Mouse (Mus musculus): Measurements from ENCODE around the gene Inca1. TPM values are rescaled to one million over a fixed set of nuclear protein-coding genes. Genes with fewer than 3 reads are reported as not detected.

Inca1 gene
- polyA plus RNA-seq, 1 experiment from 2014 or later: 1.6 TPM

DNA sequence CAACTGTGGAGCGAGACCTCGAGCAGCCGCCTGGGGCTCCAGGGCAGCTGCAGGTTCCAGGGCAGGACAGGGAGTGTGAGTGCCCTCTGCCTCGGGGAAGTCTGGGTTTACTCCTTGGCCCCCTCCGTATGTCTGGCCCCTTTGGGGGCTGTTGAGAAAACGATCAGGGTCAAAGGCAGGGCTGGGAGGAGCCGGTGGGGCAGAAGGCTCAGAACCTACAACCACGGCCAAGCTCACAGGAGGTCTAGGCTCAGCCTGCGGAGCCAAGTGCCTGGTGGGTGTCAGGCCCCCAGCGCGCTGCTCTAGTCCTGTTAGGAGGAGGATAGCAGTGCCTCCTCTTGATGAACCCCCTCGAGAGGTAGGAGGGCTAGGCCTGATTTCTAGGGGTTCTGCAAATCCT is 18.8 kb downstream of the Inca1 start:
- Histone ChIP-seq H3K27ac (ENCODE audit: low read depth) (no peak overlapping the region), H3K27me3 (replicated peaks; ENCODE audit: control insufficient read depth, insufficient read depth, low read length) (no peaks in the 10 kb centered on the region), H3K36me3 (ENCODE audit: control insufficient read depth, insufficient read depth, low read length) (peaks cover 60% of the 10 kb centered on the region), H3K4me3 (ENCODE audit: low read depth, low read length) (no peak overlapping the region), H3K9me3 (ENCODE audit: control insufficient read depth, low read length) (no peaks in the 10 kb centered on the region), H3K4me2 (ENCODE audit: low read length) (no peak overlapping the region), H3K4me1 (replicated peaks; ENCODE audit: control insufficient read depth, insufficient read depth, low read length) (peaks cover under 1% of the 10 kb centered on the region; the same call in 1 of the 2 replicates), H3K9ac (ENCODE audit: low read length) (no peak overlapping the region)
- ATAC-seq (replicated peaks; ENCODE audit: low FRiP score, low TSS enrichment, low read depth) (no peak), DNase-seq (ENCODE audit: low spot score) (no peak)
- 62% methylated on average over 12 of the region's 12 CpGs for WGBS

DNA sequence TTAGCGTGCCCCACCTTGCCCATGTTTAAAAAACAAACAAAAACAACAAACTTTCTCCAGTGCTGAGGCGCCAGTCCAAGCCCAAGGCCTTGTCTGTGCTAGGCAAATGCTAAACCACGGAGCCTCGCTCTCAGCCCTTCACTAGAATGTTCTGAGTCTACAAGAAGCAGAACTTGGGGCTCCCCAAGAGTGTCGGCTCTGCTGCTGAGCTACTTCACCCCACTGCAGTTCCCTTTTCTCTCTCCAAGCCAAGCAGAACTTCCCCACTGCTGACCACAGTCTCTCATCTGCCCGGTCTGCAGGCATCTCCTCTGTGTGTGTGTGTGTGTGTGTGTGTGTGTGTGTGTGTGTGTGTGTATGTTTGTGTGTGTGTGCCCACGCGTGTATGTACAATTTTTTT is 20.1 kb downstream of the Inca1 start:
- WGBS: 88% methylated on average over 8 of the region's 8 CpGs
- Histone ChIP-seq H3K4me2 (ENCODE audit: low read length) (no peak overlapping the region), H3K27ac (ENCODE audit: low read depth) (no peak overlapping the region), H3K27me3 (replicated peaks; ENCODE audit: control insufficient read depth, insufficient read depth, low read length) (no peaks in the 10 kb centered on the region), H3K9me3 (ENCODE audit: control insufficient read depth, low read length) (no peaks in the 10 kb centered on the region), H3K36me3 (ENCODE audit: control insufficient read depth, insufficient read depth, low read length) (peaks cover 66% of the 10 kb centered on the region), H3K4me1 (replicated peaks; ENCODE audit: control insufficient read depth, insufficient read depth, low read length) (no peaks in the 10 kb centered on the region; the same call in 1 of the 2 replicates), H3K9ac (ENCODE audit: low read length) (no peak overlapping the region), H3K4me3 (ENCODE audit: low read depth, low read length) (no peak overlapping the region)
- DNase-seq (ENCODE audit: low spot score) (no peak), ATAC-seq (replicated peaks; ENCODE audit: low FRiP score, low TSS enrichment, low read depth) (no peak)

GRCm38 (mm10) chr11:70679361-70679760 is 20.6 kb downstream of the Inca1 start:
- no peak for ATAC-seq (replicated peaks; ENCODE audit: low FRiP score, low TSS enrichment, low read depth)
- Histone ChIP-seq H3K9me3 (ENCODE audit: control insufficient read depth, low read length) (no peaks in the 10 kb centered on the region), H3K4me2 (ENCODE audit: low read length) (no peak overlapping the region), H3K36me3 (ENCODE audit: control insufficient read depth, insufficient read depth, low read length) (peaks cover 63% of the 10 kb centered on the region), H3K27ac (ENCODE audit: low read depth) (no peak overlapping the region), H3K4me3 (ENCODE audit: low read depth, low read length) (no peak overlapping the region), H3K9ac (ENCODE audit: low read length) (no peak overlapping the region), H3K27me3 (replicated peaks; ENCODE audit: control insufficient read depth, insufficient read depth, low read length) (no peaks in the 10 kb centered on the region), H3K4me1 (replicated peaks; ENCODE audit: control insufficient read depth, insufficient read depth, low read length) (no peaks in the 10 kb centered on the region; the same call in 1 of the 2 replicates)
- 94% methylated on average over 8 of the region's 8 CpGs for WGBS
- DNase-seq (ENCODE audit: low spot score): no peak

GRCm38 (mm10) chr11:70678576-70678975 is 21.4 kb downstream of the Inca1 start:
- H3K4me1 ChIP-seq (replicated peaks; ENCODE audit: control insufficient read depth, insufficient read depth, low read length): no peaks in the 10 kb centered on the region; the same call in 1 of the 2 replicates
- H3K4me3 ChIP-seq (ENCODE audit: low read depth, low read length): no peak overlapping the region
- peaks cover 61% of the 10 kb centered on the region for H3K36me3 ChIP-seq (ENCODE audit: control insufficient read depth, insufficient read depth, low read length)
- H3K27me3 ChIP-seq (replicated peaks; ENCODE audit: control insufficient read depth, insufficient read depth, low read length): no peaks in the 10 kb centered on the region
- no peaks in the 10 kb centered on the region for H3K9me3 ChIP-seq (ENCODE audit: control insufficient read depth, low read length)
- H3K4me2 ChIP-seq (ENCODE audit: low read length): no peak overlapping the region
- no peak for DNase-seq (ENCODE audit: low spot score)
- WGBS: 66% methylated on average over 2 of the region's 2 CpGs
- no peak for ATAC-seq (replicated peaks; ENCODE audit: low FRiP score, low TSS enrichment, low read depth)
- H3K27ac ChIP-seq (ENCODE audit: low read depth): no peak overlapping the region
- no peak overlapping the region for H3K9ac ChIP-seq (ENCODE audit: low read length)

DNA sequence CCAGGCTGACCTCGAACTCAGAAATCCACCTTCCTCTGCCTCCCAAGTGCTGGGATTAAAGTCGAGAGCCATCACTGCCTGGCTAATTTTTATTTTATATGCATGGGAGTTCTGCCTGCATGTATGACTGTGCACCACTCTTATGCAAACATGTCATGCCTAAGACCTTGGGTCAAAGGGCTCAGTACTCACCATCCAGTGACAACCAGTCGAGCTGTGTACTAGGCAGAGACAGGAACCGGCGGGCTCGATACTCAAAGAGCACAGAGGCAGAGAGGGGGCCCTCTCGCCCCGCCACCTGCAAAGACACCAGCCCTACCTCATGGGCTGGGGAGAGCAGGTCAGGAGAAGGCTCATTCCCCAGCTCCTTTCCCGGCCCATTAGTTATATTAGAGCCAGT is 21.9 kb downstream of the Inca1 start:
- no peaks in the 10 kb centered on the region for H3K9me3 ChIP-seq (ENCODE audit: control insufficient read depth, low read length)
- H3K27me3 ChIP-seq (replicated peaks; ENCODE audit: control insufficient read depth, insufficient read depth, low read length): no peaks in the 10 kb centered on the region
- H3K4me1 ChIP-seq (replicated peaks; ENCODE audit: control insufficient read depth, insufficient read depth, low read length): no peaks in the 10 kb centered on the region; the same call in 1 of the 2 replicates
- ATAC-seq (replicated peaks; ENCODE audit: low FRiP score, low TSS enrichment, low read depth) (no peak), DNase-seq (ENCODE audit: low spot score) (no peak)
- WGBS: 74% methylated on average over 9 of the region's 9 CpGs
- H3K4me2 ChIP-seq (ENCODE audit: low read length): no peak overlapping the region
- no peak overlapping the region for H3K27ac ChIP-seq (ENCODE audit: low read depth)
- no peak overlapping the region for H3K4me3 ChIP-seq (ENCODE audit: low read depth, low read length)
- H3K9ac ChIP-seq (ENCODE audit: low read length): no peak overlapping the region
- H3K36me3 ChIP-seq (ENCODE audit: control insufficient read depth, insufficient read depth, low read length): peaks cover 60% of the 10 kb centered on the region

DNA sequence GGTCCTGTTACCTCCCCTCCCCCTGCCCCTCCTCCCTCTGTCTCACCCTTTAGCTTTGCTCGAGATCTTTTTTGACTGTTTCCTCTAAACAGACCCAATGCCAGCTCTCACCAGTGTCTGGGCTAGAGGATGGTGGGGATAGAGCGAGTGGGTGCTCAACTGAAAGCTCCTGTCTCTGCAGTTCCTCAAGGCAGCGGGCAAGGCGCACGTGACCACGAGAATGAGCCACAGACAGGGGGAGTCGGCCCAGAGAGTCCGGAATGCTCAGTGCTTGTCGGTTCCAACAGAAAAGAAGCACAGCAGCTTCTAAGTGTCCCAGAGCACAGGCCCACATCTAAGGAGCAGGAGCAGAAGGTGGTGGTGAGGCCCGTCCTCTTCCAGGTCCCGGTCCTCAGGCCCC is 25.5 kb downstream of the Inca1 start:
- H3K4me2 ChIP-seq (ENCODE audit: low read length): no peak overlapping the region
- no peak overlapping the region for H3K27ac ChIP-seq (ENCODE audit: low read depth)
- ATAC-seq (replicated peaks; ENCODE audit: low FRiP score, low TSS enrichment, low read depth) (no peak), DNase-seq (ENCODE audit: low spot score) (no peak)
- H3K4me3 ChIP-seq (ENCODE audit: low read depth, low read length): no peak overlapping the region
- H3K9me3 ChIP-seq (ENCODE audit: control insufficient read depth, low read length): no peaks in the 10 kb centered on the region
- 65% methylated on average over 11 of the region's 11 CpGs for WGBS
- no peaks in the 10 kb centered on the region for H3K27me3 ChIP-seq (replicated peaks; ENCODE audit: control insufficient read depth, insufficient read depth, low read length)
- H3K36me3 ChIP-seq (ENCODE audit: control insufficient read depth, insufficient read depth, low read length): peaks cover 47% of the 10 kb centered on the region
- H3K9ac ChIP-seq (ENCODE audit: low read length): no peak overlapping the region
- H3K4me1 ChIP-seq (replicated peaks; ENCODE audit: control insufficient read depth, insufficient read depth, low read length): peaks cover 7% of the 10 kb centered on the region

GRCm38 (mm10) chr11:70674014-70674413 is 25.9 kb downstream of the Inca1 start:
- Histone ChIP-seq H3K4me3 (ENCODE audit: low read depth, low read length) (no peak overlapping the region), H3K27ac (ENCODE audit: low read depth) (no peak overlapping the region), H3K4me2 (ENCODE audit: low read length) (no peak overlapping the region), H3K4me1 (replicated peaks; ENCODE audit: control insufficient read depth, insufficient read depth, low read length) (peaks cover 7% of the 10 kb centered on the region), H3K27me3 (replicated peaks; ENCODE audit: control insufficient read depth, insufficient read depth, low read length) (no peaks in the 10 kb centered on the region), H3K36me3 (ENCODE audit: control insufficient read depth, insufficient read depth, low read length) (peaks cover 42% of the 10 kb centered on the region), H3K9ac (ENCODE audit: low read length) (no peak overlapping the region), H3K9me3 (ENCODE audit: control insufficient read depth, low read length) (no peaks in the 10 kb centered on the region)
- WGBS: 84% methylated on average over 6 of the region's 6 CpGs
- DNase-seq (ENCODE audit: low spot score) (no peak), ATAC-seq (replicated peaks; ENCODE audit: low FRiP score, low TSS enrichment, low read depth) (no peak)

- Histone ChIP-seq H3K9me3 (ENCODE audit: control insufficient read depth, low read length) (no peaks in the 10 kb centered on the region), H3K9ac (ENCODE audit: low read length) (no peak overlapping the region), H3K27ac (ENCODE audit: low read depth) (no peak overlapping the region), H3K27me3 (replicated peaks; ENCODE audit: control insufficient read depth, insufficient read depth, low read length) (no peaks in the 10 kb centered on the region), H3K4me3 (ENCODE audit: low read depth, low read length) (no peak overlapping the region), H3K36me3 (ENCODE audit: control insufficient read depth, insufficient read depth, low read length) (peaks cover 42% of the 10 kb centered on the region), H3K4me2 (ENCODE audit: low read length) (peak overlapping the region; percentile 66; the same call in 1 of the 2 replicates), H3K4me1 (replicated peaks; ENCODE audit: control insufficient read depth, insufficient read depth, low read length) (peaks cover 21% of the 10 kb centered on the region)
- 88% methylated on average over 16 of the region's 16 CpGs for WGBS
- no peak for DNase-seq (ENCODE audit: low spot score)
- ATAC-seq (replicated peaks; ENCODE audit: low FRiP score, low TSS enrichment, low read depth): no peak
These were observed 28.5 kb downstream of the Inca1 start for GRCm38 (mm10) chr11:70671333-70672047.

- no peaks in the 10 kb centered on the region for H3K9me3 ChIP-seq (ENCODE audit: control insufficient read depth, low read length)
- ATAC-seq (replicated peaks; ENCODE audit: low FRiP score, low TSS enrichment, low read depth) (no peak), DNase-seq (ENCODE audit: low spot score) (no peak)
- H3K4me3 ChIP-seq (ENCODE audit: low read depth, low read length): peak overlapping the region; percentile 70
- peak overlapping the region; percentile 96 for H3K27ac ChIP-seq (ENCODE audit: low read depth)
- H3K4me1 ChIP-seq (replicated peaks; ENCODE audit: control insufficient read depth, insufficient read depth, low read length): peaks cover 21% of the 10 kb centered on the region
- no peaks in the 10 kb centered on the region for H3K27me3 ChIP-seq (replicated peaks; ENCODE audit: control insufficient read depth, insufficient read depth, low read length)
- peaks cover 39% of the 10 kb centered on the region for H3K36me3 ChIP-seq (ENCODE audit: control insufficient read depth, insufficient read depth, low read length)
- peak overlapping the region; percentile 72 for H3K9ac ChIP-seq (ENCODE audit: low read length)
- H3K4me2 ChIP-seq (ENCODE audit: low read length): peak overlapping the region; percentile 66
- WGBS: 49% methylated on average over 14 of the region's 14 CpGs
These were observed 29.5 kb downstream of the Inca1 start for GRCm38 (mm10) chr11:70670483-70670882.

Data from intestine, embryonic 14.5 days (tissue).